Mouse (Mus musculus) midbrain, embryonic 11.5 days (tissue): ENCODE measurements around the gene Rdh16f1. TPM values are rescaled to one million over a fixed set of nuclear protein-coding genes. Genes with fewer than 3 reads are reported as not detected.

Experiments
- ATAC-seq: fragments of 200-750 bp; cut with Nextera tagmentation; 2 replicates; pipeline ENCODE4 v1.8.0; 2017; ENCODE audit warnings: moderate TSS enrichment, moderate library complexity; ENCODE audit not compliant: low FRiP score
- DNase-seq: peaks from one replicate; pipeline ENCODE4 v3.0.0; 2015; ENCODE audit warnings: low spot score; ENCODE audit errors: missing footprints
- H3K27ac ChIP-seq: fragments of 300-500 bp; sonication (generic); 2 replicates; pipeline ENCODE4 v1.5.1; 2014; ENCODE audit warnings: low read depth, low read length
- H3K27me3 ChIP-seq: fragments of 300-500 bp; sonication (generic); 2 replicates; pipeline ENCODE4 v1.6.1; 2014; ENCODE audit warnings: mild to moderate bottlenecking, low read length, moderate library complexity, mixed read lengths; ENCODE audit not compliant: control insufficient read depth, insufficient read depth
- H3K36me3 ChIP-seq: fragments of 300-500 bp; sonication (generic); 2 replicates; pipeline ENCODE4 v1.6.1; 2014; ENCODE audit warnings: mild to moderate bottlenecking, low read length, moderate library complexity, mixed read lengths; ENCODE audit not compliant: control insufficient read depth, insufficient read depth
- H3K4me1 ChIP-seq: fragments of 300-500 bp; sonication (generic); 2 replicates; pipeline ENCODE4 v1.6.1; 2014; ENCODE audit warnings: low read length; ENCODE audit not compliant: control insufficient read depth, insufficient read depth
- H3K4me2 ChIP-seq: fragments of 300-500 bp; sonication (generic); 2 replicates; pipeline ENCODE4 v1.6.1; 2014; ENCODE audit warnings: mild to moderate bottlenecking, moderate library complexity
- H3K4me3 ChIP-seq: fragments of 300-500 bp; sonication (generic); 2 replicates; pipeline ENCODE4 v1.5.1; 2014; ENCODE audit warnings: low read depth, low read length
- H3K9ac ChIP-seq: fragments of 300-500 bp; sonication (generic); 2 replicates; pipeline ENCODE4 v1.6.1; 2014; ENCODE audit warnings: low read length
- H3K9me3 ChIP-seq: fragments of 300-500 bp; sonication (generic); 2 replicates; pipeline ENCODE4 v1.6.1; 2016; ENCODE audit warnings: low read length; ENCODE audit not compliant: control insufficient read depth
- WGBS: fragments of 180-500 bp; shearing (Covaris S2); extraction: QIAGEN DNeasy Blood & Tissue Kit; methylation state at CpG from one replicate; pipeline ENCODE4 v1.1.7; 2014; 5-methylcytosine and 5-hydroxymethylcytosine counted together
- polyA plus RNA-seq: library from polyadenylated mRNA; unstranded; fragments of >200 nt; fragmentation: Nextera tagmentation; extraction: Ambion mirVana; gene quantifications from 2 replicates; pipeline ENCODE4 v1.2.1, GENCODE M21; 2014

The Rdh16f1 gene
- polyA plus RNA-seq, 1 experiment from 2014 or later: not detected

DNA sequence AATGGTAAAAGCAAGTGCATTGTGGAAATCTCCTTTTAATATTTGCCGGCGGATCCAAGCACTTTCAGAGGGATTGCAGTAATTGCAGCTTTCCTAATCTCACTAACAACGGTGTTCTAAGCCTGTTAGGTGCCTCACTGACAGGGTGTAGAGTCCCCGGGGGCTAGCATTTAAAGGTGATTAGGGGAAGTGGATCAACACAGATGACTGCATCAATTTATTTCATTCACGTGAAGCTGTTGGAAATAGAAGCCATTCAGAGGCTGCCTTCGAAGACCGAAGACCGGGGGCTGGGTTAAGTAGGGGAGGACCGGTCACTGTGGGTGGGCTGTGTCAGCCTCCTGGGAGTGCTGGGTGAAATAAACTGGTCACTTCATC, 28.7 kb upstream of the Rdh16f1 start:
- H3K9me3 ChIP-seq: no peaks in the 10 kb centered on the region
- no peaks in the 10 kb centered on the region for H3K36me3 ChIP-seq
- peaks cover 2% of the 10 kb centered on the region; the same call in 1 of the 2 replicates for H3K4me1 ChIP-seq
- no peak overlapping the region for H3K9ac ChIP-seq
- no peak overlapping the region for H3K27ac ChIP-seq
- no peak overlapping the region for H3K4me2 ChIP-seq
- WGBS: 28% methylated on average over 9 of the region's 9 CpGs
- DNase-seq: peak; percentile 83
- H3K27me3 ChIP-seq: no peaks in the 10 kb centered on the region; the same call in 1 of the 2 replicates
- ATAC-seq: no peak
- H3K4me3 ChIP-seq: no peak overlapping the region

DNA sequence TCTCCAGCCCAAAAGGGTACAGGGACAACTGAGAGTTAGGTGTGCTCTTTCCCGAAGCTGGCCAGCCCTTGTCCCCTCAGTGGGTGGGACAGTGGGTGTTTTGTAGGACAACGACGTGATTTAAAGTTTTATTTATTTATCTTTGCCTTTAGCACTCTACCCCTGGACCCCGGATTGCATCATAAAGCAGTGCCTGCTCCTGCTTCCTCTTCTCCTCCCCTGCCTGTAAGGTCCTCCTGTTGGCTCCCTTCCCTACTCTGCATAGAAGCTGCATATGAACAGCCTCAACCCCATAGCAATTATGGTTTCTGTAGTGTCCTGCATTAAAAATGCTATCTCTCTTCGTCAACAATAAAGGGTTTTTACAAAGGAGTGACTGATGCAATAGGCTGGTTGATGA, 28.2 kb upstream of the Rdh16f1 start:
- H3K4me2 ChIP-seq: no peak overlapping the region
- H3K27me3 ChIP-seq: no peaks in the 10 kb centered on the region; the same call in 1 of the 2 replicates
- no peak overlapping the region for H3K4me3 ChIP-seq
- H3K36me3 ChIP-seq: no peaks in the 10 kb centered on the region
- no peak overlapping the region for H3K9ac ChIP-seq
- H3K27ac ChIP-seq: no peak overlapping the region
- ATAC-seq (no peak), DNase-seq (peak; percentile 75)
- H3K4me1 ChIP-seq: peaks cover 2% of the 10 kb centered on the region; the same call in 1 of the 2 replicates
- no peaks in the 10 kb centered on the region for H3K9me3 ChIP-seq
- WGBS: 41% methylated on average over 5 of the region's 5 CpGs

DNA sequence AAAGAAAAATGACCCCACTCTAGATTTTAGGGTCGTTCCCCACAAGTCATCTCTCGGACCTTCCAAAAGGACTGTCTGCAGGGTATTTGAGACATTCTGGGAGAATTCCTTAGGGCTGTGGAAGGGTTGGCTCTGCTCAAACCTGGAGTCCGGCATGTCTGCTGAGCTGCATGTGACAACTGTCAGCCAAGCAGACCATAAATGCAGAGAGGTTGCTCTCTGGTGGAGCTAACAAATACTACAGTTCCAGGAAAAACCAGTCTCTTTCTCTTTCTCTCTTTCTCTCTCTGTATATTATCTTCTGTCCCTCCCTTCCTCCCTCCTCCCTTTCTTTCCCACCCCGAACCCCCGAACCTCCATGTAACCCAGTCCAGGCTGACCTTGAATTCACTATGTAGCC, 25.2 kb upstream of the Rdh16f1 start:
- no peak for DNase-seq
- Histone ChIP-seq H3K4me3 (no peak overlapping the region), H3K27me3 (no peaks in the 10 kb centered on the region; the same call in 1 of the 2 replicates), H3K4me2 (no peak overlapping the region), H3K9ac (no peak overlapping the region), H3K36me3 (no peaks in the 10 kb centered on the region), H3K27ac (no peak overlapping the region), H3K9me3 (no peaks in the 10 kb centered on the region), H3K4me1 (peaks cover 2% of the 10 kb centered on the region; the same call in 1 of the 2 replicates)
- no peak for ATAC-seq
- WGBS: 54% methylated on average over 5 of the region's 5 CpGs

DNA sequence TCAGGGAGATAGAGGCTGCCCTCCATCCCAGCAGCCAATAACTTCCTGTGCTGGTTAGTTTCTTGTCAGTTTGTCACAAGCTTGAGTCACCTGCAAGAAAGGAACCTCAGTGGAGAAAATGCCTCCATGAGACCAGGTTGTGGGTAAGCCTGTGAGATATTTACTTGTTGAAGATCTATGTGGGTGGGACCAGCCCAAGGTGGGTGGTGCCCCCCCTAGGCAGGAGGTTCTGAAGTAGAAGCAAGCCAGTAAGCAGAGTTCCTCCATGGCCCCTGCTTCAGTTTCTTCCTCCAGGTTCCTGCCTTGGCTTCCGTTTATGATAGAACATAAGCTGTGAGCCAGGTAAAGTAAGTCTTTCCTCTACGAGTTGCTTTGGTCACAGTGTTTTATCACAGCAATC, 23.3 kb upstream of the Rdh16f1 start:
- Histone ChIP-seq H3K4me2 (no peak overlapping the region), H3K9ac (no peak overlapping the region), H3K27ac (no peak overlapping the region), H3K27me3 (no peaks in the 10 kb centered on the region; the same call in 1 of the 2 replicates), H3K9me3 (no peaks in the 10 kb centered on the region), H3K4me1 (peaks cover 7% of the 10 kb centered on the region; the same call in 1 of the 2 replicates), H3K36me3 (no peaks in the 10 kb centered on the region), H3K4me3 (no peak overlapping the region)
- ATAC-seq: no peak
- no peak for DNase-seq
- 91% methylated on average over 2 of the region's 2 CpGs for WGBS

- no peak overlapping the region for H3K27ac ChIP-seq
- 83% methylated on average over 4 of the region's 4 CpGs for WGBS
- H3K9ac ChIP-seq: no peak overlapping the region
- no peaks in the 10 kb centered on the region for H3K9me3 ChIP-seq
- H3K4me3 ChIP-seq: no peak overlapping the region
- peaks cover 4% of the 10 kb centered on the region; the same call in 1 of the 2 replicates for H3K36me3 ChIP-seq
- peaks cover 6% of the 10 kb centered on the region; the same call in 1 of the 2 replicates for H3K4me1 ChIP-seq
- no peak overlapping the region for H3K4me2 ChIP-seq
- ATAC-seq (no peak), DNase-seq (no peak)
- no peaks in the 10 kb centered on the region; the same call in 1 of the 2 replicates for H3K27me3 ChIP-seq
Observed at GRCm38 (mm10) chr10:127736916-127737315, 22.7 kb upstream of the Rdh16f1 start.

DNA sequence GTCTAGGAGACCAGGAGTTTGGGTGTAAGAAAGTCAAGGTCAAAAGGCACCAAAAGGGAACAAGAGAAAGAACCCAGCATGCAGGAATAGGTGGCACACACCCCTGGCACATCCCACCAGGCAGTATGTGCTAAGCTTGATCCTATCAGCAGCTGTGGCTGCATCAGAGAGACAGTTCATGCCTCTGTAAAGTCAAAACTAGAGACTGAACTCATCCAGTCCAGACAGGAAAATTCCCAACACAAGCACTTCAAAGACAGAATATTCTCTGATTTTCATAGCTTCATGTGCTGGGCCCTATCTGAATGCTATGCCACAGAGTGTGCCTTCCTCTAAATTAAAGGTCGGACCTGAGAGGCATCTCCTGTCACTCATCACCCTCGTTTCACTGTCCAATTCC, 22.0 kb upstream of the Rdh16f1 start:
- Histone ChIP-seq H3K4me2 (no peak overlapping the region), H3K27ac (no peak overlapping the region), H3K4me3 (no peak overlapping the region), H3K27me3 (no peaks in the 10 kb centered on the region), H3K9me3 (no peaks in the 10 kb centered on the region), H3K36me3 (peaks cover 10% of the 10 kb centered on the region), H3K9ac (no peak overlapping the region), H3K4me1 (peaks cover 6% of the 10 kb centered on the region; the same call in 1 of the 2 replicates)
- WGBS: 26% methylated on average over 2 of the region's 2 CpGs
- ATAC-seq (no peak), DNase-seq (peak; percentile 64)

DNA sequence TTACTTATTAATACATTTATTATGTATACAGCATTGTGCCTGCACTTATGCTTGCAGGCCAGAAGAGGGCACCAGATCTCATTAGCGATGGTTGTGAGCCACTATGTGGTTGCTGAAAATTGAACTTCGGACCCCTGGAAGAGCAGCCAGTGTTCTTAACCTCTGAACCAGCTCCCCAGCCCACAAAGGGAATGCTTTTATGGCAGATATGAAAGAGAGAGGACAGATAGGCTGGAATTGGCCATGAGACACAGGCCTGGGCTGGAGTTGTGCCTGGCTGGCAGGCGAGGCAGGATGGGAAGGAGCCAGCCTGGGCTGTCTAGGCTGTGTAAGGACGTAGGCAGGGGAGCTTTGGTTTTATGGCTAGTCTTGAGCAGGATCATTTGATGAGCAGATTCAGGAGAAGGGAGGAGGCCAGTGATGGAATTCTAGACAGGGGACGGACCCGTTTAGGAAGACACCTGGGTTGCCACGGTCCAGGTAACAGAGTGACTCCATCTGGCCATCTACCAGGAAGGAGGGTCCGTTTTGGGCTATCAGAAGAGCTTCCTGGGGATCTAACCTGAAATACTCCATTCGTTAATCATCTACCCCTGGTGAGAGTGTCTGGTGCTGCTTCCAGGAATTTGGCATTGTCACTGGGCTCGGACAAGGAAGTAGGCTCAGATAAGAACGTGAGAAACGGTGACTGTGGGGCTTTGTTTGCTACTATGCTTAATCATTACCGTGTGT, 21.3 kb upstream of the Rdh16f1 start:
- Histone ChIP-seq H3K27me3 (no peaks in the 10 kb centered on the region), H3K4me3 (no peak overlapping the region), H3K9me3 (no peaks in the 10 kb centered on the region), H3K4me2 (no peak overlapping the region), H3K27ac (no peak overlapping the region), H3K36me3 (peaks cover 18% of the 10 kb centered on the region), H3K4me1 (peaks cover 6% of the 10 kb centered on the region; the same call in 1 of the 2 replicates), H3K9ac (no peak overlapping the region)
- WGBS: 57% methylated on average over 13 of the region's 13 CpGs
- DNase-seq (no peak), ATAC-seq (no peak)

DNA sequence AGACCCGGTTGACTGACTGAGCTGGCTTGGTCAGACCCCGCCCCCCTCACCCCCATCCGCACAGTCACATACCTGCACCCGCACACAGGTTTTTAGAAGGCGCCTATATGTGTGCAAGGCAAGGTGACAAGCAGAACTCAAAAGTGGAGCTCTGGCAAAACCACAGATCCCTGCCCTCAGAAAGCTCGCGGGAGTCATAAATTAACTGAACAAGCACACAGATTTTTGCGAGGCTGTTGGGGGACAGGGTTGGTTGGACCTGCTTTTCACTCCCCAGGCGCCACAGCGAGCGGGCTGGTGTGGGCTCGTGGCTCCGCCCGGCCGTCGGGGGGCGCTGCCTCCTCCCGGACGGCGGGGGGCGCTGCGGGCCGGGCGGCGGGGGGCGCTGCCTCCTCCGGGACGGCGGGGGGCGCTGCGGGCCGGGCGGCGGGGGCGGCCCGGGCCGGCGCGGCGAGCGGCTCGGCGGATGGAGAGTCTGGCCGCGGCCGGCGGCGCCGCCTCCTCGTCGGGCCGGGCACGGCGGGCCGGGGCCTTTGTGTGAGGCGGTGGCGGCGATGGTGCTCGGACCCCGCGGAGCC, 20.4 kb upstream of the Rdh16f1 start, which contains the start of gene Zbtb39:
Gene Zbtb39, plus strand, starts transcription at position 456 of the 578 bp plus-strand sequence.
- Histone ChIP-seq H3K27me3 (no peaks in the 10 kb centered on the region), H3K4me1 (peaks cover 6% of the 10 kb centered on the region; the same call in 1 of the 2 replicates), H3K9ac (peak within 1 kb of the TSS; percentile 96), H3K27ac (peak within 1 kb of the TSS; percentile 10), H3K4me2 (peak within 1 kb of the TSS; percentile 68), H3K4me3 (peak within 1 kb of the TSS; percentile 95), H3K36me3 (peaks cover 25% of the 10 kb centered on the region), H3K9me3 (no peaks in the 10 kb centered on the region)
- DNase-seq: peak; percentile 97
- 2% methylated on average over 27 of the region's 61 CpGs for WGBS
- peak; percentile 88 for ATAC-seq

DNA sequence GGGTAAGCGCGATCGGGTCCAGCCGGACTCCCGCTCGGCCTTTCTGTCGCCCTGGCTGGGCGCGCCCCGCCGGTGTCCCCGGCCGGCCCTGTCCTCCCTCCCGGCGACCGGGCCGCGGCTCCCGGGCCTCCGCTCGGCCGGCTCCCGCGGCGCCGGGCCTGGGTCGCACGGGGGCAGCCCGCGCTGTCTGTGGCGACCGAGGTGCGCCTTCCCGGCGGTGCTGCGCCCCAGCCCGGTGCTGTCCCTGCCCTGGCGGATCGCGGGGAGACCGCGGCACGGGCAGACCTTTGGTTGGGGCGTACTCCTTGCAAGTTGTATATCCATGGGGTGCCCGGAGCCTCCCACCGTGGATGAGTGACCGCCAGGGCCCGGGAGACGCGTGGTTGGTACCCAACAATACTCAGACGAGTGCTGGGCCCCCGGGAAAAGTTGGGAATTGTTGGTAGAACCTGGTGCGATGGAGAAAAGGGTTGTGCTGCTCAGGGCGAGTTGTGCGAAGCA, 19.9 kb upstream of the Rdh16f1 start:
- Histone ChIP-seq H3K4me1 (peaks cover 6% of the 10 kb centered on the region; the same call in 1 of the 2 replicates), H3K9ac (peak overlapping the region; percentile 96), H3K9me3 (no peaks in the 10 kb centered on the region), H3K27ac (peak overlapping the region; percentile 10), H3K27me3 (no peaks in the 10 kb centered on the region), H3K36me3 (peaks cover 30% of the 10 kb centered on the region), H3K4me3 (peak overlapping the region; percentile 95), H3K4me2 (peak overlapping the region; percentile 68)
- ATAC-seq (peak; percentile 80), DNase-seq (peak; percentile 94)
- under 1% methylated on average over 55 of the region's 55 CpGs for WGBS
